ENCODE assay signal across 26 mouse cellular contexts in genomic region chr2:153120126-153120525, GRCm38 (mm10). TPM values are rescaled to one million over a fixed set of nuclear protein-coding genes. Genes with fewer than 3 reads are reported as not detected.
DNase-seq lines count a peak whose midpoint lies in the region; ATAC-seq and TF ChIP-seq lines count a peak whose summit lies in the region.
"Had no signal": no experiment of that assay in that cellular context is flagged by ENCODE, and none has a peak within 500 bp of the region (broad histone marks: within the 10 kb centered on the region; RNA-seq: fewer than 3 reads in every experiment).

No protein-coding gene starts in this region.

- DNase-seq in lung, postnatal 25 days (ENCODE audit: low spot score), result peak; percentile 30
- DNase-seq in lung, postnatal 36 days, result no peak
- peak; percentile 27 for DNase-seq in MEL (ENCODE audit: low read depth, low spot score)
- DNase-seq in kidney, adult 8-10 months, result no peak
- DNase-seq in embryo, embryonic 10 days (ENCODE audit: low spot score), result no peak
- DNase-seq in forebrain, embryonic 11.5 days (ENCODE audit: low spot score), result no peak
- DNase-seq: cerebellum, adult 18-20 months; cerebellum, postnatal 14 days; kidney, adult 18-20 months; kidney, postnatal 36 days; lung, postnatal 14 days; right cerebral cortex, postnatal 4 days; thymus, postnatal 14 days had no signal

- no peak for TF ChIP-seq POLR2A in MEL (IDR thresholded peaks at IDR 0.05; ENCODE audit: control insufficient read depth in 1 of 2, insufficient read depth in 1 of 2, low read depth in 1 of 2, low read length in 2 of 2, poor library complexity in 1 of 2)

- H3K4me3 ChIP-seq in MEL (ENCODE audit: control insufficient read depth in 1 of 2, insufficient read depth in 1 of 2, low read depth in 2 of 2, low read length in 2 of 2), result no peak overlapping the region
- no peak overlapping the region for H3K4me3 ChIP-seq in forebrain, embryonic 11.5 days (ENCODE audit: low read depth, low read length)
- H3K4me3 ChIP-seq: heart, embryonic 15.5 days; layer of hippocampus, adult 2 months; limb, embryonic 13.5 days; liver, embryonic 12.5 days; myocyte; neural tube, embryonic 12.5 days had no signal

- peaks cover 0 to 2% of the 10 kb centered on the region in 2 experiments; a peak in 2 of 4 replicates for H3K27me3 ChIP-seq in MEL (ENCODE audit: control insufficient read depth in 1 of 2, insufficient read depth in 2 of 2, low read length in 2 of 2)
- H3K27me3 ChIP-seq in forebrain, embryonic 11.5 days (ENCODE audit: control insufficient read depth, insufficient read depth, low read length), result no peaks in the 10 kb centered on the region
- H3K27me3 ChIP-seq: heart, embryonic 15.5 days; limb, embryonic 13.5 days; neural tube, embryonic 12.5 days; Patski had no signal

- H3K36me3 ChIP-seq in MEL (ENCODE audit: control insufficient read depth in 1 of 2, insufficient read depth in 2 of 2, low read length in 2 of 2), result peaks cover 0 to 21% of the 10 kb centered on the region in 2 experiments; a peak in 2 of 4 replicates
- H3K36me3 ChIP-seq in forebrain, embryonic 11.5 days (ENCODE audit: control insufficient read depth, insufficient read depth, low read length), result no peaks in the 10 kb centered on the region
- H3K36me3 ChIP-seq: G1E; heart, embryonic 15.5 days; limb, embryonic 13.5 days; liver, embryonic 12.5 days; neural tube, embryonic 12.5 days had no signal

- H3K9me3 ChIP-seq in MEL (replicated peaks; ENCODE audit: insufficient read depth, low read length), result no peaks in the 10 kb centered on the region
- no peaks in the 10 kb centered on the region for H3K9me3 ChIP-seq in forebrain, embryonic 11.5 days (ENCODE audit: control insufficient read depth, low read length)
- H3K9me3 ChIP-seq: G1E; heart, embryonic 15.5 days; limb, embryonic 13.5 days; liver, embryonic 12.5 days; neural tube, embryonic 12.5 days had no signal

- TF ChIP-seq RAD21 in MEL (IDR thresholded peaks at IDR 0.05; ENCODE audit: low read depth, low read length), result no peak

- peaks cover 10 to 26% of the 10 kb centered on the region in 2 experiments for H3K4me1 ChIP-seq in MEL (ENCODE audit: control insufficient read depth in 1 of 2, insufficient read depth in 2 of 2, low read length in 2 of 2)
- no peaks in the 10 kb centered on the region for H3K4me1 ChIP-seq in forebrain, embryonic 11.5 days (replicated peaks; ENCODE audit: control insufficient read depth, insufficient read depth, low read length)
- H3K4me1 ChIP-seq: heart, embryonic 15.5 days; limb, embryonic 13.5 days; liver, embryonic 12.5 days; neural tube, embryonic 12.5 days had no signal

- H3K79me2 ChIP-seq in MEL (ENCODE audit: control insufficient read depth, insufficient read depth, low read length, poor library complexity), result no peaks in the 10 kb centered on the region

- WGBS in forebrain, embryonic 11.5 days, result 72% methylated on average over 8 of the region's 8 CpGs

- H3K27ac ChIP-seq in MEL (ENCODE audit: control insufficient read depth, low read depth, low read length), result no peak overlapping the region
- no peak overlapping the region for H3K27ac ChIP-seq in forebrain, embryonic 11.5 days (ENCODE audit: low read depth, low read length)
- H3K27ac ChIP-seq: heart, embryonic 15.5 days; layer of hippocampus, adult 2 months; limb, embryonic 13.5 days; liver, embryonic 12.5 days; neural tube, embryonic 12.5 days had no signal

- no peak for TF ChIP-seq EP300 in MEL (IDR thresholded peaks at IDR 0.05; ENCODE audit: low read depth in 1 of 2, low read length in 2 of 2)

- no peak for TF ChIP-seq CTCF in MEL (IDR thresholded peaks at IDR 0.05 in 2 of 3, conservative IDR thresholded peaks at IDR 0.05 in 1 of 3; ENCODE audit: control insufficient read depth in 1 of 3, insufficient read depth in 1 of 3, low read depth in 2 of 3, low read length in 3 of 3, poor library complexity in 1 of 3, severe bottlenecking in 1 of 3)

- H3K4me2 ChIP-seq in forebrain, embryonic 11.5 days (ENCODE audit: low read depth, low read length, severe bottlenecking), result no peak overlapping the region
- H3K4me2 ChIP-seq: heart, embryonic 15.5 days; limb, embryonic 13.5 days; liver, embryonic 12.5 days; neural tube, embryonic 12.5 days had no signal

- no peak overlapping the region for H3K9ac ChIP-seq in MEL (ENCODE audit: control insufficient read depth, low read depth, low read length, poor library complexity, severe bottlenecking)
- H3K9ac ChIP-seq in forebrain, embryonic 11.5 days (ENCODE audit: low read length), result no peak overlapping the region
- H3K9ac ChIP-seq: heart, embryonic 15.5 days; limb, embryonic 13.5 days; liver, embryonic 12.5 days; neural tube, embryonic 12.5 days had no signal

- peak; percentile 62 for ATAC-seq in granulocyte monocyte progenitor cell, adult 5-6 weeks (replicated peaks; ENCODE audit: poor library complexity, severe bottlenecking)
- ATAC-seq in neutrophil, adult 5-6 weeks (ENCODE audit: extremely low read depth, insufficient number of reproducible peaks, low FRiP score, poor library complexity, severe bottlenecking), result peak; percentile 68
- ATAC-seq in forebrain, embryonic 11.5 days (replicated peaks; ENCODE audit: low FRiP score), result no peak
- ATAC-seq: forebrain, embryonic 14.5 days; hindbrain, embryonic 16.5 days; liver, embryonic 12.5 days; midbrain, embryonic 16.5 days; Patski had no signal

TF ChIP-seq in MEL, 35 proteins besides CTCF, POLR2A, EP300 and RAD21:
- no peak for TF ChIP-seq ZC3H11A (IDR thresholded peaks at IDR 0.05; ENCODE audit: low read depth, low read length)
- peak; percentile 43; the same call in 1 of the 2 replicates for TF ChIP-seq USF1 (IDR thresholded peaks at IDR 0.05; ENCODE audit: low read depth, low read length)

RNA-seq across cellular contexts. Expression of gene Hck, which starts 11.9 kb away (rescaled TPM):
- total RNA-seq in MEL (2012; rRNA removed), result not detected in 2 replicates
- polyA plus RNA-seq in MEL (2012; ENCODE audit: insufficient read depth in 1 of 2, insufficient read length in 2 of 2, low read depth in 1 of 2, low replicate concordance in 2 of 2, missing spikeins in 1 of 2), result not detected
- total RNA-seq in granulocyte monocyte progenitor cell, adult 5-6 weeks (2014; fragmentation: Nextera tagmentation), result 6.4 and 9.5 TPM in 2 replicates
- total RNA-seq in granulocyte monocyte progenitor cell, adult 5-6 weeks (2017), result 13.1 and 17.5 TPM in 2 replicates
- 252 and 289 TPM in 2 replicates for total RNA-seq in neutrophil, adult 5-6 weeks (2017)
- polyA plus RNA-seq in forebrain, embryonic 11.5 days (2014; fragmentation: Nextera tagmentation; extraction: Ambion mirVana), result 1.8 TPM in 2 replicates
- polyA plus RNA-seq: G1E had no signal

RNA-seq across cellular contexts. Expression of gene Tm9sf4, which starts 41.0 kb away (rescaled TPM):
- 16.1 and 16.8 TPM in 2 replicates for total RNA-seq in MEL (2012; rRNA removed)
- 100 to 1,000 TPM in 1 of 2 experiments, 10 to 100 TPM in 1; 29.8 to 269 TPM for polyA plus RNA-seq in MEL (2012; ENCODE audit: insufficient read depth in 1 of 2, insufficient read length in 2 of 2, low read depth in 1 of 2, low replicate concordance in 2 of 2, missing spikeins in 1 of 2)
- 54.2 and 60.7 TPM in 2 replicates for total RNA-seq in granulocyte monocyte progenitor cell, adult 5-6 weeks (2014; fragmentation: Nextera tagmentation)
- 61.3 and 91.4 TPM in 2 replicates for total RNA-seq in granulocyte monocyte progenitor cell, adult 5-6 weeks (2017)
- total RNA-seq in neutrophil, adult 5-6 weeks (2017), result 44.8 and 59.6 TPM in 2 replicates
- polyA plus RNA-seq in forebrain, embryonic 11.5 days (2014; fragmentation: Nextera tagmentation; extraction: Ambion mirVana), result 71.8 and 79.4 TPM in 2 replicates

RNA-seq across cellular contexts. Expression of gene Ccm2l, which starts 54.4 kb away (rescaled TPM):
- total RNA-seq in MEL (2012; rRNA removed), result not detected in 2 replicates
- not detected for polyA plus RNA-seq in MEL (2012; ENCODE audit: insufficient read depth in 1 of 2, insufficient read length in 2 of 2, low read depth in 1 of 2, low replicate concordance in 2 of 2, missing spikeins in 1 of 2)
- total RNA-seq in granulocyte monocyte progenitor cell, adult 5-6 weeks (2014; fragmentation: Nextera tagmentation), result 7.7 and 11.6 TPM in 2 replicates
- 0.21 and 3.3 TPM in 2 replicates for total RNA-seq in granulocyte monocyte progenitor cell, adult 5-6 weeks (2017)
- not detected in 2 replicates for total RNA-seq in neutrophil, adult 5-6 weeks (2017)
- 0.99 and 1.3 TPM in 2 replicates for polyA plus RNA-seq in forebrain, embryonic 11.5 days (2014; fragmentation: Nextera tagmentation; extraction: Ambion mirVana)
- polyA plus RNA-seq: G1E, myocyte, Patski had no signal

Comparison
In these comparisons a context has a peak if more than half of its experiments do, and no peak if none do; other contexts are left out.
1. DNase-seq: peak in lung, postnatal 25 days (single experiment) and MEL (single experiment); none in lung, postnatal 36 days (single experiment), kidney, adult 8-10 months (0 of 2), embryo, embryonic 10 days (single experiment) and forebrain, embryonic 11.5 days (single experiment).
2. RNA of gene Hck, which starts 11.9 kb away (total RNA-seq): 252 to 289 TPM in neutrophil, adult 5-6 weeks; 6.4 to 17.5 TPM in granulocyte monocyte progenitor cell, adult 5-6 weeks and not detected in MEL; every median in the first group is over 10 times any median in the second.